Mouse (Mus musculus): Measurements from ENCODE around the gene Il31. TPM values are rescaled to one million over a fixed set of nuclear protein-coding genes. Genes with fewer than 3 reads are reported as not detected.
A peak's percentile ranks its signal among the peaks of the same experiment; 100 is the strongest.

Gene Il31
- not detected in 2 replicates for total RNA-seq (2014; rRNA removed)
- polyA plus RNA-seq (2015; fragmentation: Nextera tagmentation; extraction: Ambion mirVana) = not detected in 2 replicates

DNA sequence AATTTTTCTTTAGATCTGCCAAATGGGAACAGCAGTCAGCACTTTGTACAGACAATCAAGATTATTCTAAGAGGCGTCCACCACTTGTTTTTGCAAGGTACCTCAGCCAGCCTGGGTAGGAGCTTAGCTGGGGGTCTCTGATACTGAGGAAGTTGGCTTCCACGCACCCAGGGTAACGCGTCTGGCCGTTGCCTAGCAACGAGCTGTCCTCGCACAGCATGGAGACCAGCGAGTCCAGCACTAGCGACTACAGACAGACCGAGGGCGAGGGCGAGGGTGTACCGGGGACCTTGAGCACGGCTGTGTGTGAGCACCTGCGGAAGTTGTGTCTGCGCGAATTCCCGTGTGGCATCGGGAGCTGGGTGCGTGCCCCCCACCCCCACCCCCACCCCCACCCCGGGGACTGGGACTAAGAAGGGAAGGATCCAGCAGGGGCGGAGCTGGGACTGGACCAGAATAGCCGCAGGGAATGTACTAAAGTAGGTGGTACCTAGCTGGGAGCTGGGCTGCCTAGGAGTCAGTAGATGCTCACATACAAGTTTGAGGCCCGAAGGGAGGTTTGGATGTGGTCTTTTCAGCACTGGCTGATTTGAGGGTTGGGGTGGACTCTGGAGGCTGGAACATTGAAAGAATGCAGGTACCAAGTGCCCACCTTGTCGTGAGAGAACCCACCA, at the start of gene Il31, which contains the start of gene Lrrc43:
Gene Il31 (minus strand): TSS at position 378 of the 674 bp plus-strand sequence.
Gene Lrrc43 (plus strand): TSS at position 194 of the 674 bp plus-strand sequence.
- 6% methylated on average over 25 of the region's 25 CpGs for WGBS
- TF ChIP-seq CTCF (IDR thresholded peaks at IDR 0.05; ENCODE audit: low read depth) = no peak
- H3K27ac ChIP-seq (ENCODE audit: low read depth, low read length) = no peak within 1 kb of the TSS

DNA sequence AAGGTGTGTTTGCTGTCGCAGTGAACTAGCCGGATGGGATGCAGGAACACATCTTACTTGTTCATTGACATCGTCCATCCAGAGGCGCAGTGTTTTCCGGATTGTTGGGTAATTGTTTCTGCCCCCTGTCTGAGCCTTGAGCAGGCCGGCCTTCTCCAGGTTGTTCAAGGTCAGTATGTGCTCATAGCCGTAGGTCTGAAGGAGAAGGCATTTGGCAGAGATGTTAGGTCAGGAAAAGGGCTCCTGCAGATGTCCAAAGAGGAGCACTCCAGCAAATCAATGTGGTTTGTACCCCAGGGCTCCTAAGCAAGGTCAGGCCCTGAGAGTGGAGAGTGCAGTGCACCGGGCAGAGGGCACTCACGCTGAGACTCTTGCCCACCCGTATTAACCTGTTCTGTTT, 44.5 kb upstream of the Il31 start:
- H3K9ac ChIP-seq = no peak overlapping the region
- TF ChIP-seq CTCF (IDR thresholded peaks at IDR 0.05; ENCODE audit: low read depth) = no peak
- no peak overlapping the region for H3K27ac ChIP-seq (ENCODE audit: low read depth, low read length)
- H3K4me2 ChIP-seq (ENCODE audit: low read depth) = no peak overlapping the region
- no peaks in the 10 kb centered on the region for H3K4me1 ChIP-seq (ENCODE audit: insufficient read depth)
- H3K27me3 ChIP-seq (ENCODE audit: insufficient read depth, low read length) = no peaks in the 10 kb centered on the region
- DNase-seq = no peak
- H3K36me3 ChIP-seq (ENCODE audit: insufficient read depth) = peaks cover 79% of the 10 kb centered on the region
- no peak for ATAC-seq
- H3K9me3 ChIP-seq (ENCODE audit: low read length) = no peaks in the 10 kb centered on the region
- H3K4me3 ChIP-seq (ENCODE audit: low read depth, low read length) = no peak overlapping the region
- WGBS = 94% methylated on average over 10 of the region's 10 CpGs

More for the DNA sequence above, at the start of gene Il31, which contains the start of gene Lrrc43:
- Histone ChIP-seq H3K9ac (no peak within 1 kb of the TSS), H3K4me1 (ENCODE audit: insufficient read depth) (0 out of 2 replicates have a peak, but pooled peaks cover 4% of the 10 kb centered on the region), H3K4me2 (ENCODE audit: low read depth) (peak within 1 kb of the TSS; percentile 46), H3K27me3 (ENCODE audit: insufficient read depth, low read length) (no peaks in the 10 kb centered on the region), H3K9me3 (ENCODE audit: low read length) (no peaks in the 10 kb centered on the region), H3K36me3 (ENCODE audit: insufficient read depth) (no peaks in the 10 kb centered on the region), H3K4me3 (ENCODE audit: low read depth, low read length) (peak within 1 kb of the TSS; percentile 24)
- ATAC-seq = peak; percentile 73
- peak; percentile 64 for DNase-seq

DNA sequence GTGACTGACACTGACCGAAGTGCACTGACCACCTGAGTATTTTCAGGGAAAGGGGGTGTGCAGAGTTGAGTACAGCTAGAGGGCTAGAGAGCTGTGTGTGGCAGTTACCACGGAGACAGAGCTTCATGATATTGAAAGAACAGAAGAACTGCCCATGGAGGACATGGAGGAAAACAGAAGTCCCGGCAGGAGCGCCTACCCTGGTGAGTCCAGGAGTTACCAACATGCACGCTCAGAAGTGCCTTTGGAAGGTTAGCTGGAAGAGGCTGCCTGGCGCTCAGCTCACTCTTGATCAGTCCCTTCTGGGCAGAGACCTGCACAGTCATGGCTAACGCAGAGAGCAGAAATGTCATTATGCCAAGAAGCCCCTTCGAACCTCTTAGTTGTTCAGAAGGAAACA, 40.8 kb upstream of the Il31 start:
- Histone ChIP-seq H3K27me3 (ENCODE audit: insufficient read depth, low read length) (no peaks in the 10 kb centered on the region), H3K4me3 (ENCODE audit: low read depth, low read length) (no peak overlapping the region), H3K4me1 (ENCODE audit: insufficient read depth) (no peaks in the 10 kb centered on the region), H3K36me3 (ENCODE audit: insufficient read depth) (peaks cover 72% of the 10 kb centered on the region), H3K4me2 (ENCODE audit: low read depth) (no peak overlapping the region), H3K9me3 (ENCODE audit: low read length) (no peaks in the 10 kb centered on the region), H3K9ac (no peak overlapping the region), H3K27ac (ENCODE audit: low read depth, low read length) (no peak overlapping the region)
- DNase-seq (no peak), ATAC-seq (no peak)
- TF ChIP-seq CTCF (IDR thresholded peaks at IDR 0.05; ENCODE audit: low read depth) = no peak
- 87% methylated on average over 8 of the region's 8 CpGs for WGBS

DNA sequence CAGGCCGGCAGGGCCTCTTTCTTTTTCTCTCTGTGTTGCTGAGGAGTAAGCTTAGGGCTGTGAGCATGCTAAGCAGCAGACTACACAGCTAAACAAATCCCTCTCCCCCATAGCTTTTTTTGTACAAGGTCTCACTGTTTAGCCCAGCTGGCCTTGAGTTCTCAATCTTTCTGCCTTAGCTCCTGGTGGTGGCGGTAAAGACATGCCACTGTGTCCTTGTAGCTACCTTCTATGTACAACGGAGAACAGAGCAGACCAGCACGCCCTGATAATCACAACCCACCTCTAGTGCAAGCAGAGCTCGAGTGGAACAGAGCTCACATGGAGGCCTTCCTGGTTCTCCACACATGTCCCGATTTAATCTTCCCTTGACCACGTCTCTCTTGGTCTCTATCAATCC, 39.4 kb upstream of the Il31 start:
- DNase-seq (no peak), ATAC-seq (no peak)
- H3K27me3 ChIP-seq (ENCODE audit: insufficient read depth, low read length) = no peaks in the 10 kb centered on the region
- no peak overlapping the region for H3K27ac ChIP-seq (ENCODE audit: low read depth, low read length)
- no peaks in the 10 kb centered on the region for H3K9me3 ChIP-seq (ENCODE audit: low read length)
- no peaks in the 10 kb centered on the region for H3K4me1 ChIP-seq (ENCODE audit: insufficient read depth)
- TF ChIP-seq CTCF (IDR thresholded peaks at IDR 0.05; ENCODE audit: low read depth) = 0 out of 2 replicates have a peak, but pooled peaks have one; percentile 4
- WGBS = 77% methylated on average over 7 of the region's 7 CpGs
- no peak overlapping the region for H3K4me3 ChIP-seq (ENCODE audit: low read depth, low read length)
- peaks cover 61% of the 10 kb centered on the region for H3K36me3 ChIP-seq (ENCODE audit: insufficient read depth)
- no peak overlapping the region for H3K4me2 ChIP-seq (ENCODE audit: low read depth)
- H3K9ac ChIP-seq = no peak overlapping the region

DNA sequence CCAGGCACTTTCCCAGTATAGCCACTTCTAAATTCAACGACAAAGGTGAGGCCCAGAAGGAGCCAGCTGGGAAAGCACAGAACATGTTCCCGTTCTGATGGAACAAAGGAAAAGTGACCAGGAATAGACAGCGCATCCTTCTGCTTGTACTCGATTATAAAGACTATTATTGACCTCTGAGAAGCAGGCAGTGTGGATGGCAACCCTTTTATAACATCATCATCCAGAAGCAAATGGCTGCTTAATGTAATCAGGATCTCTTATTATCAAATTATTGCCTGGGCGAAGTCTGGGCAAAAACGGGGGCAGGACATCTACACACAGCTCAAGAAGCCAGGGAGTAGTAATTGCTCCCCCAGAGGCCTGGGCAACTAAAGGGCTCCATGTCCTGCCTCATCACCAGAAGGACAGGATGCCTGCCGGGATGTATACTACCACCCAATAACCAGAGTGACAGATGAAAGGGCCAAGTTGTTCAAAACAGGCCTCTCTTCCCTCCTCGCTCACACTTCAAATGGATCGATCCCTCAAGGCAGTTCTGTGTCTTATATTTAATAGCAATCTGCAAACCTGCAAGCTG, 36.7 kb upstream of the Il31 start:
- Histone ChIP-seq H3K4me3 (ENCODE audit: low read depth, low read length) (no peak overlapping the region), H3K36me3 (ENCODE audit: insufficient read depth) (peaks cover 35% of the 10 kb centered on the region), H3K27ac (ENCODE audit: low read depth, low read length) (no peak overlapping the region), H3K9ac (no peak overlapping the region), H3K9me3 (ENCODE audit: low read length) (no peaks in the 10 kb centered on the region), H3K27me3 (ENCODE audit: insufficient read depth, low read length) (no peaks in the 10 kb centered on the region), H3K4me1 (ENCODE audit: insufficient read depth) (peaks cover 12% of the 10 kb centered on the region), H3K4me2 (ENCODE audit: low read depth) (no peak overlapping the region)
- no peak for TF ChIP-seq CTCF (IDR thresholded peaks at IDR 0.05; ENCODE audit: low read depth)
- 91% methylated on average over 9 of the region's 9 CpGs for WGBS
- no peak for DNase-seq
- ATAC-seq = no peak

DNA sequence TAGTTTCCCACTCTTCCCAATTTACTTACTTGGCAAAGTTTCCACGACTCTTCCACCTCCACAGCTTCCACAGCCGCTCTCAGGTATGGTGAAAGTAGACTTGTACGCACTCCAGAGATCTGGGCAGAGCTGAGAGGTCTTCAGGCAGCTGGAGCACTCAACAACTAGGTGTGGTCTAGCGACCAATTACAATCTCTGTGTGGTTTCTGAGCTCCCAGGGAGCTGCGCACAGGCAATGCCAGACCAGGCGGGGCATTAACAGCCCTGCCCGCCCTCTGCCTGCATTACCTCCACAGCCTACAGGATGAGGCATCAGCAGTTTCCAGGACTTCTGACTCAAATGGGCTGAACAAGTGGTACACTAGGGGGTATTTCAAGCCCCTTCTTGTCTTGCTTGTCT, 36.0 kb upstream of the Il31 start, which contains the start of gene Gm49027:
Gene Gm49027 (minus strand): TSS at position 208 of the 400 bp plus-strand sequence.
- WGBS = 80% methylated on average over 7 of the region's 7 CpGs
- Histone ChIP-seq H3K4me3 (ENCODE audit: low read depth, low read length) (peak within 1 kb of the TSS; percentile 90), H3K36me3 (ENCODE audit: insufficient read depth) (peaks cover 27% of the 10 kb centered on the region), H3K9ac (peak within 1 kb of the TSS; percentile 63), H3K27me3 (ENCODE audit: insufficient read depth, low read length) (no peaks in the 10 kb centered on the region), H3K27ac (ENCODE audit: low read depth, low read length) (peak within 1 kb of the TSS; percentile 74; the same call in 1 of the 2 replicates), H3K4me1 (ENCODE audit: insufficient read depth) (peaks cover 12% of the 10 kb centered on the region), H3K9me3 (ENCODE audit: low read length) (no peaks in the 10 kb centered on the region), H3K4me2 (ENCODE audit: low read depth) (peak within 1 kb of the TSS; percentile 80)
- no peak for TF ChIP-seq CTCF (IDR thresholded peaks at IDR 0.05; ENCODE audit: low read depth)
- no peak for DNase-seq
- ATAC-seq = no peak

DNA sequence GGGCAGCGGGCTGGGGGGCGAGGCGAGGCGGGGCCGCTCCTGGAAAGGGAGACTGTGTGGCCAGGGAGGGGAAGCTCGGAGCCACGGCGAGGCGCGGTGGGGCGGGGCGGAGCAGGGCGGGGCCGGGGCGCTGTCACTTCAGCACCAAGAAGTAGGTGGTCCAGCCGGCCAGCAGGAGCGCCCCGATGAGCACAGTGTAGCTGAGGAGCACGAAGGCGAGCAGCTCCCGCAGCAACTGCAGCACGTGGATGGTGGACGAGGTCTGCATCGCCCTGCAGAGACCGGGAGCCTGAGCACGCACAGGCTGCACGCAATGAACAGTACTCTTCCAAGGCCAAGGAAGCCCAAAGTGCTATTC, 35.1 kb upstream of the Il31 start:
- Histone ChIP-seq H3K4me1 (ENCODE audit: insufficient read depth) (peaks cover 12% of the 10 kb centered on the region), H3K4me3 (ENCODE audit: low read depth, low read length) (peak overlapping the region; percentile 90), H3K27ac (ENCODE audit: low read depth, low read length) (peak overlapping the region; percentile 74; the same call in 1 of the 2 replicates), H3K27me3 (ENCODE audit: insufficient read depth, low read length) (no peaks in the 10 kb centered on the region), H3K9ac (peak overlapping the region; percentile 63), H3K4me2 (ENCODE audit: low read depth) (peak overlapping the region; percentile 80), H3K36me3 (ENCODE audit: insufficient read depth) (peaks cover 21% of the 10 kb centered on the region), H3K9me3 (ENCODE audit: low read length) (no peaks in the 10 kb centered on the region)
- peak; percentile 30 for TF ChIP-seq CTCF (IDR thresholded peaks at IDR 0.05; ENCODE audit: low read depth)
- 0% methylated on average over 23 of the region's 27 CpGs for WGBS
- DNase-seq (no peak), ATAC-seq (peak; percentile 83)

All from forebrain, postnatal 0 days (tissue).